Mouse (Mus musculus) kidney, adult 8-10 months (tissue): Measurements from ENCODE around the gene Fryl.
"Not testable (repeated sequence)": the region's sequence is repeated elsewhere in the genome, so short reads cannot be mapped to it uniquely, and the experiment has no call there.

Experiments used
- DNase-seq, 2 experiments: peaks; one replicate each; pipeline ENCODE4 v3.0.0; 2022

The Fryl gene

GRCm38 (mm10) chr5:73081496-73081895, 174.9 kb downstream of the Fryl start:
- no peak for DNase-seq

- DNase-seq = no peak
Observed at GRCm38 (mm10) chr5:73079801-73080200, 176.6 kb downstream of the Fryl start.

- peak; percentile 35 to 61 for DNase-seq
Observed at GRCm38 (mm10) chr5:73071319-73071718, 185.1 kb downstream of the Fryl start.

- DNase-seq = peak in 1 of 2 experiments; percentile 27
Observed at GRCm38 (mm10) chr5:73066946-73067345, 189.5 kb downstream of the Fryl start.

- no peak for DNase-seq
Observed at GRCm38 (mm10) chr5:73063768-73064669, 192.4 kb downstream of the Fryl start.

- no peak for DNase-seq
Observed at GRCm38 (mm10) chr5:73061506-73062155, 194.8 kb downstream of the Fryl start.

- DNase-seq = no peak
Observed at GRCm38 (mm10) chr5:73056937-73057336, 199.5 kb downstream of the Fryl start.

- DNase-seq = no peak
Observed at GRCm38 (mm10) chr5:73056457-73056856, 200.0 kb downstream of the Fryl start.

GRCm38 (mm10) chr5:73053933-73054332, 202.5 kb downstream of the Fryl start:
- no peak for DNase-seq

GRCm38 (mm10) chr5:73047651-73048245, 208.7 kb downstream of the Fryl start:
- no peak for DNase-seq

GRCm38 (mm10) chr5:73044055-73044454, 212.4 kb downstream of the Fryl start:
- DNase-seq = no peak

- DNase-seq = no peak
Observed at GRCm38 (mm10) chr5:73032481-73032880, 223.9 kb downstream of the Fryl start.

GRCm38 (mm10) chr5:73028646-73029045, 227.8 kb downstream of the Fryl start:
- DNase-seq = no peak

- no peak for DNase-seq
Observed at GRCm38 (mm10) chr5:73023801-73024200, 232.6 kb downstream of the Fryl start.

- no peak for DNase-seq
Observed at GRCm38 (mm10) chr5:73014745-73015144, 241.7 kb downstream of the Fryl start.

GRCm38 (mm10) chr5:73013611-73014287, 242.7 kb downstream of the Fryl start:
- not testable (repeated sequence) for DNase-seq

GRCm38 (mm10) chr5:73012884-73013610, 243.4 kb downstream of the Fryl start:
- DNase-seq = not testable (repeated sequence)

- not testable (repeated sequence) for DNase-seq
Observed at GRCm38 (mm10) chr5:73011806-73012205, 244.6 kb downstream of the Fryl start.

- peak in 1 of 2 experiments; percentile 17 for DNase-seq
Observed at GRCm38 (mm10) chr5:73008230-73008629, 248.2 kb downstream of the Fryl start.

- DNase-seq = no peak
Observed at GRCm38 (mm10) chr5:73007582-73007959, 248.8 kb downstream of the Fryl start.

- no peak for DNase-seq
Observed at GRCm38 (mm10) chr5:73006784-73007581, 249.4 kb downstream of the Fryl start, which contains the start of gene Slc10a4. Gene Slc10a4, plus strand, starts transcription at chr5:73006883.
